Mouse (Mus musculus): ENCODE data around the gene Sh3bgrl3.

Sh3bgrl3 gene

GRCm38 (mm10) chr4:134128983-134129362 lies 384 bp upstream of the Sh3bgrl3 start:
- no peak for DNase-seq (ENCODE audit: low read depth, low spot score)

- DNase-seq (ENCODE audit: low read depth, low spot score): no peak
Measured at GRCm38 (mm10) chr4:134127793-134128192, 796 bp downstream of the Sh3bgrl3 start.

- no peak for DNase-seq (ENCODE audit: low read depth, low spot score)
Measured at GRCm38 (mm10) chr4:134127121-134127455, 1.5 kb downstream of the Sh3bgrl3 start.

- DNase-seq (ENCODE audit: low read depth, low spot score): no peak
Measured at GRCm38 (mm10) chr4:134126300-134127120, 2.1 kb downstream of the Sh3bgrl3 start.

- no peak for DNase-seq (ENCODE audit: low read depth, low spot score)
Measured at GRCm38 (mm10) chr4:134125383-134126060, 3.1 kb downstream of the Sh3bgrl3 start.

DNA sequence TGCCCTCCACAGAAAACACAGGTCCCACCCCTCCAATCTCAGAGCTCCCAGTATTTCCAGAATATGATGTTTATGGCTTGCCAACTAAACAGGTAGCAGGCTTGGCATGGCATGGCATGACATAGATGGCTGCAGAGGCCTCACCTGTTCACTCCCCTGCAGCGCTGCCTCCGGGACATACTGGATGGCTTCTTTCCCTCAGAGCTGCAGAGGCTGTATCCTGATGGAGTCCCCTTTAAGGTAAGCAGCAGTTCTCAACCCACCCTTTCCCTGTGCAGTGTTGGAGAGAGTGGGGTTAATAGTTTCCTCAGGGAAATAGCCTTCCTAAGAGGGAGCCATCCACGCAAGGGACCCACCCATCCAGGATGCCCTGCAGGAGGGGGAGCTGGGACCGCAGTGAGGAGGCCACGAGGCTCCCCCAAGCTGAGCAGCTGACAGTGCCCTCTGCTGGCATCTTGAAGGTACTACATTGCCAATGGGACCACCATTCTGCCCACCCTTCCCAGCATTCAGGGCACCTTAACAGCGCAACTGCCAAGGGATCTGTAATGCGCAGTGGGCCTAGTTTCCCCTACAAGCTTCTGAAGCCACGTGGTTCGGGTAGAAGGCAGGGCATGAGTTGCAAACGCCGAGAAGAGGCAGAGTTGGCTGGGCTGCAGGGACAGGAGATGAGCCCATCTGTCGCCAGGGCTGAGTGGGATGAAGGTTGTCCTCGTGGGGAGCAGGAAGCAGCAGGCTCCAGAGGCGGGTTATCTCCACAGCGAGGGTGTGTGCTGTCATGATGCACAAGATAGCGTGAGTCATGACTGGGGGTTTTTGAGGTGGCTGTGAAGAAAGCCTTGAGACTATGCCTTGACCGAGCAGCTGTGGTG lies 4.7 kb downstream of the Sh3bgrl3 start:
- DNase-seq (ENCODE audit: low read depth, low spot score): no peak

DNA sequence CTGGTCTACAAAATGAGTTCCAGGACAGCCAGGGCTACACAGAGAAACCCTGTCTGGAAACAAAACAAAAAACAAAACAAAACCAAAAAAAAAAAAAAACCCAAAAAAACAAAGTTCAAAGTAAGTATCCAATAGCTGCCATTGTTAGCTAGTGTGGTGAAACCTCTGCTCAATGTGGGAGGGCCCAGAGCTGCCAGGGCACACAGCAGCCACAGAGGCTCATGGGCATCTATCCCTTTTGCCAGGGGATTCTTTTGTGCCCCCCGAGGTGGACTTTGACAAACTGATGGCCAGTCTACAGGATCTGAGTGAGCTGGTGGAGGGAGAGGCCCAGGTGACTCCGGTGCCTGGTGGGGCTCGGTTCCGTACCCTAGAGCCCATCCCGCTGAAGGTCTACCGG lies 5.4 kb downstream of the Sh3bgrl3 start:
- DNase-seq (ENCODE audit: low read depth, low spot score): no peak

- no peak for DNase-seq (ENCODE audit: low read depth, low spot score)
Measured at GRCm38 (mm10) chr4:134122281-134122680, 6.3 kb downstream of the Sh3bgrl3 start.

- no peak for DNase-seq (ENCODE audit: low read depth, low spot score)
Measured at GRCm38 (mm10) chr4:134121571-134121970, 7.0 kb downstream of the Sh3bgrl3 start.

GRCm38 (mm10) chr4:134120916-134121315 lies 7.7 kb downstream of the Sh3bgrl3 start:
- no peak for DNase-seq (ENCODE audit: low read depth, low spot score)

- DNase-seq (ENCODE audit: low read depth, low spot score): no peak
Measured at GRCm38 (mm10) chr4:134120192-134120805, 8.3 kb downstream of the Sh3bgrl3 start.

- no peak for DNase-seq (ENCODE audit: low read depth, low spot score)
Measured at GRCm38 (mm10) chr4:134119644-134120043, 8.9 kb downstream of the Sh3bgrl3 start.

GRCm38 (mm10) chr4:134119042-134119441 lies 9.5 kb downstream of the Sh3bgrl3 start:
- DNase-seq (ENCODE audit: low read depth, low spot score): no peak

- DNase-seq (ENCODE audit: low read depth, low spot score): no peak
Measured at GRCm38 (mm10) chr4:134118126-134118800, 10.3 kb downstream of the Sh3bgrl3 start.

DNA sequence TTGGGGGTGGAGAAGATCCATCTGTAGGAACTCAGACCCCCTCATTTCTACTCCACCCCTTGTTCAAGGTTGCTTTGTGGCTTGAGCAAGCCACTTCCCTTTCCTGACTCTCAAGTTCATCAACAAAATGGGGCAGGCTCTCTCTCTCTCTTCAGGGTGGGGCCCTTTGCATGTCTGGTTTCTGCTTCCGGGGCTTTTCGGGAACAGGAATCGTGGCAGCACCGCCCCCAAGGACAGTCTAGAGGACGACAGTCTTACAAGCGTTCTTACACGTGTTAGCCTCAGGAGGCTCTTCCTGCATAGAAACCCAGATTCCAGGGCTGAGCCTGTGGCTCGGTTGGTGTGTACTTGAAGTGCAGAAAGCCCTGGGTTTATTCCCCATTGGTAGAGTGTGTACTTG lies 11.6 kb downstream of the Sh3bgrl3 start:
- no peak for DNase-seq (ENCODE audit: low read depth, low spot score)

GRCm38 (mm10) chr4:134116501-134116900 lies 12.1 kb downstream of the Sh3bgrl3 start:
- no peak for DNase-seq (ENCODE audit: low read depth, low spot score)

- DNase-seq (ENCODE audit: low read depth, low spot score): no peak
Measured at GRCm38 (mm10) chr4:134115215-134116144, 13.1 kb downstream of the Sh3bgrl3 start.

DNA sequence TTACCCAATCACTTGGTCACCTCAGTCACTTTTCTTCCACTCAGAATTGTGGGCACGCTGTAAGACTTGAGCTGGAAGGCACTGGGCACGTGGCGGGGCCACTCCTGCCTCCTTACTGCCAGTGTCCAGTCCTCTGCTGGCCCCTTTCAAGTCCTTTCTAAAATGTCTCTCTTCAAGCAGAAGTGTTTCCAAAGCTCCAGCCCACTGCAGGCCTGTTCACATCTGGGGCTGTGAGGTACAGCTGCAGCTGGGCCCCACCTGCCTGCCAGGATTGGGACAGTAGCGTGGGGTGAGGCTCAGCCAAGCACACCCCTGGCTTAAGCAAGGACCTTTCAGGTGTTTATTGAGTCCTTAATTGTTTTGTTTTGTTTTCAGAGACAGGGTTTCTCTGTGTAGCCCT lies 14.6 kb downstream of the Sh3bgrl3 start:
- no peak for DNase-seq (ENCODE audit: low read depth, low spot score)

- no peak for DNase-seq (ENCODE audit: low read depth, low spot score)
Measured at GRCm38 (mm10) chr4:134113356-134113994, 15.1 kb downstream of the Sh3bgrl3 start.

GRCm38 (mm10) chr4:134112403-134112802 lies 16.2 kb downstream of the Sh3bgrl3 start:
- DNase-seq (ENCODE audit: low read depth, low spot score): no peak
